Mouse (Mus musculus) spleen, adult 2 months (tissue): ENCODE measurements around the gene Cpa2. TPM values are rescaled to one million over a fixed set of nuclear protein-coding genes. Genes with fewer than 3 reads are reported as not detected.

ENCODE experiments used
- DNase-seq, 2 experiments: peaks; one replicate each; pipeline versions ENCODE4 v3.0.0 to v3.0.0-alpha.2; 2012 to 2021; ENCODE audit warnings: low spot score in 2 of 2, low read depth in 1 of 2
- H3K27ac ChIP-seq: fragments of 200-500 bp; 2 replicates; pipeline ENCODE4 v1.5.1; 2012; ENCODE audit warnings: low read length, inconsistent platforms; ENCODE audit not compliant: insufficient read depth
- H3K27me3 ChIP-seq: fragments of 200-500 bp; 2 replicates; pipeline ENCODE4 v1.6.1; 2012; ENCODE audit warnings: mild to moderate bottlenecking, moderate library complexity, low read length, inconsistent platforms; ENCODE audit not compliant: control insufficient read depth, insufficient read depth
- H3K36me3 ChIP-seq: fragments of 200-500 bp; 2 replicates; pipeline ENCODE4 v1.6.1; 2012; ENCODE audit warnings: mild to moderate bottlenecking, low read length, inconsistent platforms; ENCODE audit not compliant: control insufficient read depth, insufficient read depth
- H3K4me1 ChIP-seq: fragments of 200-500 bp; 2 replicates; pipeline ENCODE4 v1.6.1; 2011; ENCODE audit warnings: inconsistent platforms; ENCODE audit not compliant: control insufficient read depth, insufficient read depth, insufficient read length
- H3K4me3 ChIP-seq: fragments of 200-500 bp; 2 replicates; pipeline ENCODE4 v1.5.1; 2011; ENCODE audit warnings: mild to moderate bottlenecking, inconsistent platforms; ENCODE audit not compliant: insufficient read depth, insufficient read length; ENCODE audit errors: extremely low read depth
- CTCF ChIP-seq: fragments of 200-500 bp; IDR thresholded peaks from 2 replicates; pipeline ENCODE4 v1.5.1; 2011; ENCODE audit warnings: mild to moderate bottlenecking, inconsistent platforms; ENCODE audit not compliant: insufficient read depth, insufficient read length, insufficient replicate concordance; ENCODE audit errors: extremely low read depth
- POLR2A ChIP-seq: fragments of 200-500 bp; IDR thresholded peaks from 2 replicates; pipeline ENCODE4 v1.6.1; 2011; ENCODE audit warnings: low read depth, low read length, inconsistent platforms
- WGBS: fragments of 180-500 bp; shearing (Covaris S2); methylation state at CpG from one replicate; pipeline ENCODE4 v1.1.7; 2018; 5-methylcytosine and 5-hydroxymethylcytosine counted together
- polyA plus RNA-seq: library from polyadenylated mRNA; depleted of rRNA; stranded (reverse); fragments of >200 nt; gene quantifications from 2 replicates; pipeline ENCODE4 v1.2.3, GENCODE M21; 2012

Gene Cpa2
- polyA plus RNA-seq, 1 experiment: 193 TPM

DNA sequence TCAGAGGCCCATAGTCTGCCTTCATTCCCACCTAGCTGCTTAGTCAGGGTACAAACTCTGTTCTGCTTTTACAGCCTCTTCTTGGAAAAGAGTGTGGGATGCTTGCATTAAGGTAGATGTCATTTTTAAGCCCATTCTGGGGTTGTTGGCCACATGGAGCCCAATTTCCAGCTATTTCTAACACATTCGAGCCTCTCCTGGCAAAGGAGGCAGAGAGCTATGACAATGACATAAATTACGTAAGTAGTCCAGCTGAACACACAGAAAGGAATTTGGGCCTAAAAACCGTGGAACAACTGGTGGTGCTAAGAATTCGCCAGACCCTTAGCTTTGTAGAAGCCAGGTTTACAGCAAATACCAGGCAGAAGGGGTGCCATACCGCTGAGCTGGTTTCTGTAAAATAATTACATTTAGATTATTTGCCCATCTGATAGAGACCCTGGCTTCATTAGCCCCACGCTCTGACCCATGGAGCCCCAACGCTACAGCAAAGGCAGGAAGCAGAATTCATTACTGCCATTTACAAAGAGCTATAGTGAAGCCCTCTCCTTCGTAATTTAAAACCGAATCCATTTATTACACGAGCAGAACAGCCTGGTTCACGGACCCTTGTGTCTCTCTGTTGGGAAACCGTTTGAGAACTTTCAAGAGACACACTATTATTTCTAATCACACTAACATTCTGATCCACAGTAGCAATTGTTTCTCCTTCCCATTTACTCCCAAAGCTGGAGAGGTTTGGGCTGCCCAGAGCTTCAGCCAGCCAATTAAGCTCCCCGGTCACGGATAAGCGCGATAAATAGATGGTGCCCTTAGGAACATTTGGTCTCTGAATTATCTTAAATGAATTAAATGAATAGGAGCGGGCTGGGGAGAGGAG, 38.8 kb downstream of the Cpa2 start:
- no peaks in the 10 kb centered on the region for H3K27me3 ChIP-seq
- no peak overlapping the region for H3K4me3 ChIP-seq
- H3K27ac ChIP-seq: no peak overlapping the region
- H3K36me3 ChIP-seq: no peaks in the 10 kb centered on the region
- H3K4me1 ChIP-seq: no peaks in the 10 kb centered on the region
- TF ChIP-seq POLR2A: no peak
- no peak for TF ChIP-seq CTCF
- DNase-seq: no peak
- 92% methylated on average over 17 of the region's 17 CpGs for WGBS

DNA sequence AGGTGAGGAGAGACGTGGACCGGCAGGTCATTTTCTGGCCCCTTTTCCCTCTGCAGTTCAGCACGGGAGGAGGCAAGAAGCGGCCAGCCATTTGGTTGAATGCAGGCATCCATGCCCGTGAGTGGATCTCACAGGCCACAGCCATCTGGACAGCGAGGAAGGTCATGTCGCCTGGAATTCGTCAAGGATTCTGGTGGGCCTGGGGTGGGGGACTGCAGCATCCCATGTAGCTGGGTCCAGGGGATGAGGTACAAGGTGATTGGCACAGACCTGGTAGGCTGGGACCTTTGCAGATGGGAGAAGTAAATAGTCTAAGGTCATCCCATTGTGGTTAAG, 39.4 kb downstream of the Cpa2 start:
- Histone ChIP-seq H3K36me3 (no peaks in the 10 kb centered on the region), H3K27me3 (no peaks in the 10 kb centered on the region), H3K4me1 (no peaks in the 10 kb centered on the region), H3K4me3 (no peak overlapping the region), H3K27ac (no peak overlapping the region)
- no peak for TF ChIP-seq POLR2A
- no peak for TF ChIP-seq CTCF
- WGBS: 93% methylated on average over 8 of the region's 8 CpGs
- no peak for DNase-seq

DNA sequence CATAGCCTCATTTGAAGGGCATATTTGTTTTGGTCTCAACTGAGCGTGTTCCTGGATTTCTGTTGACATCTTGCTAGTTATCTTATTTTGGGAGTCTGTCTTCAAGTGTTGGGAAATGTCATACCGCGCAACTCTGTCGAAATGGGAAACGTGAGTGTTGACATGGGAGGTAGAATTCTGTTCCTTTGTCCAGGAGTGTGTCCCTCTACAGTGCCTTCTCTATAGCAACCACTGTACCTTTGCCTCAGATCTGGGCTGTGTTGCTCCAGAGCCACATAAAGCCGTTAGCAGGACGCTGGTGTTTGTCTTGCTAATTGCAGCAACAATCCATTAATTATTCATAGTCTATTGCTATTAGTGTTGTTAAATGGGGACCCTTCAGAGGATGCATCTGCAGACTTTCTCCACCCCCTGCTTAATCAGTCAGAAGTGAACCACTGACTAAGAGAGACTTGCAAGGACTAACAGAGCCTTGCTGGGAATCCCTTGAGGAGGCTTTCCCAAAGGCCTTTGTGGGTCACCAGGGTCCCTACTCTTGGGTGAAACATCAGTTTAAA, 45.6 kb downstream of the Cpa2 start:
- no peak for TF ChIP-seq POLR2A
- TF ChIP-seq CTCF: no peak
- DNase-seq: no peak
- no peaks in the 10 kb centered on the region for H3K36me3 ChIP-seq
- WGBS: 96% methylated on average over 7 of the region's 7 CpGs
- no peak overlapping the region for H3K27ac ChIP-seq
- peaks cover 3% of the 10 kb centered on the region; the same call in 1 of the 2 replicates for H3K4me1 ChIP-seq
- no peaks in the 10 kb centered on the region for H3K27me3 ChIP-seq
- H3K4me3 ChIP-seq: no peak overlapping the region

DNA sequence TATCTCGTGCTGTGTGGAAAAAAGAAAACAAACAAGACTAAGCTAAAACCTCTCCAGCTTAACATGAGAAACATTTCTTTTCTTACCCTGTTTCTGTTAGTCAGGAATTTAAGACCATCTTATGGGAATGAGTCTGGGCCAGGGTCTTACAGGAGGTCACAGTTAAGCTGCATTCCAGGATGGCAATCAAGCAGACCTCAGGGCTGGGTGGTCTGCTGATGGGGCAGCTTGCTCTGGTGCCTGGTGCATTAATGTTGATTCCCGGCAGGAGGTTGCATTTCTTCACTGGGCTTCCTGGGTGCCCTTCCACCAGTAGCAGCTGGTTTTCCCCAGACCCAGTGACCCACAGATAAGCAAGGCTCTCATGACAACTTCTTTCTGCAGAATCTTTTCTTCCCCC, 48.4 kb downstream of the Cpa2 start:
- TF ChIP-seq POLR2A (no peak), CTCF (no peak)
- H3K27ac ChIP-seq: no peak overlapping the region
- DNase-seq: no peak
- H3K27me3 ChIP-seq: no peaks in the 10 kb centered on the region
- no peak overlapping the region for H3K4me3 ChIP-seq
- H3K36me3 ChIP-seq: no peaks in the 10 kb centered on the region
- peaks cover 3% of the 10 kb centered on the region; the same call in 1 of the 2 replicates for H3K4me1 ChIP-seq
- 78% methylated on average over 2 of the region's 2 CpGs for WGBS

DNA sequence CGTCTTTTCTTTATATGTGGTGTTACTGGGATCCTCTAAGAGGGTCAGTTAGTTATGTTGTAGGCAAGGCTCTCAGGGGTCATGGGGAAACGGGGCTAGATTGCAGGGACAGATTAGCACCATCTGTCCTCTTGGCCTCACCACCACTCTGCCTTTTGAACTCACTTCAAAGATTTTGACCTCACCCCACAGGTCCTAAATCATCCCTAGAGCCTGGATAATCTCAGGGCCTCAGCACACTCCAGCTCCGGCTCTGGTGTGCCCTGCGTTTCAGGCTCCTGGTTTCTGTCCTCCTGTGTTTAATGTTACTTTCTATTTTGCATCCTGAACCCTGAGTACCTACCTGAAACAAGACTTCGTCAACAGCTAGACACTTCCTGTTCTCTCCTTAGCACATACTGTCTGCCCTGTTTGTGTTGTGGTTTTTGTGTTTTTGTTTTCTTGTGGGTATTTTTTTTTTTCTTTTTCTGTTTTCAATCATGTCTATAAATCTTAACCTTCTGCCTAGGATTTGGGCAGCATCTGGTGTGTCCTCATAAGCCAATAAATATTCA, 50.5 kb downstream of the Cpa2 start:
- H3K27ac ChIP-seq: no peak overlapping the region
- no peak for TF ChIP-seq CTCF
- H3K4me3 ChIP-seq: no peak overlapping the region
- H3K36me3 ChIP-seq: no peaks in the 10 kb centered on the region
- WGBS: 55% methylated on average over 5 of the region's 5 CpGs
- no peak for DNase-seq
- peaks cover 3% of the 10 kb centered on the region; the same call in 1 of the 2 replicates for H3K4me1 ChIP-seq
- H3K27me3 ChIP-seq: no peaks in the 10 kb centered on the region

DNA sequence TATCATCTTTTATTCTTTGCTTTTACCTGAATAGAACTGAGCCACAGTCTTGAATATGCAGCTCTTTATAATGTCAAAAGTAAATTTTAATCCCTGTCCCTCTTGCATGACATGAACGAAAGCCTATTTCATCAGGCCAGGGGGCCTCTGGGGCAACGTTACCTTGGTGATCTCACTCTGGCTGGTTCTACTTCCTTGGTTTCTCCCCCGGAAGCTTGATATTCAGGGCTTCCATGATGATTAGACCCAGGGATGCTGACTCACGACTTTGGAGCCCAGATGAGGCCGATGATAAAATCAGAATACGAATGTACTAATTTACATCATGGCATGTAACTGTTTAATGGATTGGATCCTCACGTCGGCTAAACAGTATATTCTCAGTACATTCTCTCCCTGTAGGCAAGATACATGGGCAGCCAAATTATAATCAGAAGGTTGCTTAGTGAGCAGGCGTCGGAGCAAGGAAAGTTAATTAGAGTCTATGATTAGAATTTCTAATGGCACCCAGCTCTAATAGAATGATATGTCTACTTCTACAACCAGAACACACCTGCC, 51.1 kb downstream of the Cpa2 start:
- WGBS: 73% methylated on average over 10 of the region's 10 CpGs
- H3K36me3 ChIP-seq: no peaks in the 10 kb centered on the region
- DNase-seq: no peak
- TF ChIP-seq CTCF (no peak), POLR2A (no peak)
- H3K27ac ChIP-seq: no peak overlapping the region
- H3K4me1 ChIP-seq: peaks cover 3% of the 10 kb centered on the region; the same call in 1 of the 2 replicates
- H3K4me3 ChIP-seq: no peak overlapping the region
- H3K27me3 ChIP-seq: no peaks in the 10 kb centered on the region

DNA sequence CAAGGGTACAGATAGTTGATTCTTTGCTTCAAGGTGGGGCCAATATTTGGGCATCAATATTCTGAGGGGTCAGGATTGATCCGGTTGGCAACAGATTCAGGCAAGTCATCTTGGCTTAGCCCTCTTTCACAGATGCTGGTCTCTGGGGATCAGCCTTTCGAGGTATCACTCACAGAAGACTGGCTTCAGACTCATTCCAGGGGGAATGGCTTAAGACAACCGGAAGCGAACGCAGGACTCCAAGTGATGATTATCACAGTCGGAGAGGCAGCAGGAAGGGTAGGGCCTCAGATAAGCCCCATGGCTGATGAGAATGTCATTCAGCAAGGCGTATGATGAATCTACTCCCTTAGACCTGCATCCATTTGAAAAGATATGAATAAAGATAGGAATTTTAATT, 53.0 kb downstream of the Cpa2 start:
- TF ChIP-seq CTCF: no peak
- no peak for TF ChIP-seq POLR2A
- Histone ChIP-seq H3K4me1 (peaks cover 3% of the 10 kb centered on the region; the same call in 1 of the 2 replicates), H3K36me3 (no peaks in the 10 kb centered on the region), H3K27ac (no peak overlapping the region), H3K4me3 (no peak overlapping the region), H3K27me3 (no peaks in the 10 kb centered on the region)
- WGBS: 92% methylated on average over 7 of the region's 7 CpGs
- DNase-seq: no peak
